Mouse (Mus musculus): ENCODE results near the gene Zfp260.

DNA sequence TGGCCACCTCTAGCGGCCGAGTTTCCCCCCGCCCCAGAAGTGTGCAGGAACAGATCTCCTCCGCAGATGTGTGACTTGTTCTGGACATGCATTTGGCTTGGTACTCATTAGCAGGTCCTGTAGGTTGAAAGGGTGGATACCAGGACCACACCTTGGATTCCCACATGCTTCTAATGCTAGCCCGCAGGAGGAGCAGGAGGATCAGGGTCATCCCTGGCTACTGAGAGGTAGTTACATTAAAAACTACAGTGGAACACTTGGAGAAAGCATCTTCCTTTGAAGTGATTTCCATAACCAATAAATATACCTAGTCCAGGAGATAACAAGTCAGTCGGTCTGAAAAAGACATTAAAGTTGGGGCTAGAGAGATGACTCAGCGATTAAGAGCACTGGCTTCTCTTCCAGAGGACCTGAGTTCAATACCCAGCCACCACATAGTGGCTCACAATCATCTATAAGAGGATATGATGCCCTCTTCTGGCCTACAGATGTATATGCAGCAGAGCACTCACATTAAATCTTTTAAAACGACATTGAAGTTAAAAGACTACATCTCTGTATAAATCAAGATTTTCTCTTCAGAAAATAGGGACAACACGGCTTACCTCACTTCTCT is 3.5 kb upstream of the Zfp260 start:
- TF ChIP-seq POLR2A (IDR thresholded peaks at IDR 0.05; ENCODE audit: borderline replicate concordance, low read depth, low read length), result no peak
- TF ChIP-seq CTCF (IDR thresholded peaks at IDR 0.05; ENCODE audit: low read depth, low read length), result no peak

Data from bone marrow macrophage, adult 2 months (primary cell).